Mouse (Mus musculus): ENCODE measurements around the gene Spred2. TPM values are rescaled to one million over a fixed set of nuclear protein-coding genes. Genes with fewer than 3 reads are reported as not detected.

The Spred2 gene
- polyA plus RNA-seq, 1 experiment from 2014 or later, result 4.1 TPM

DNA sequence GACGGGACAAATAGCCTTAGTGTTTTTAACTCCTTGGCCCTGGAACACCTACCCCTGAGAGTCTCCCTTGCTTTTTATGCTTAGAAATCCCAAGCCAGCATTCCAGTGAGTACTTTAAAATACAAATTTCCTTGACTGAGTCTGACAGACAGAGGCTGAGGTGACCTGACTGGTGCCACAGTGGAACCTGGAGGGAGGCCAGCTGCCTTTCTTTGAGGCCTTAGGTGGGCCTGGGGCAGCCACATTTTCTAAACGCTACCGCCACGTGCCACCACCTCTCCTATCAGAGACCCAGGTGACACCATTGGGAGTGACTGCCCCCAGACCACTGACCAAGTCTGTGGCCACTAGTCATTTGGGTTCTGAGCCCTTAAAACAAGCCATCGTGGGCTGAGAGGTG is 40.2 kb downstream of the Spred2 start:
- no peaks in the 10 kb centered on the region for H3K36me3 ChIP-seq (ENCODE audit: control insufficient read depth, insufficient read depth, low read length)
- no peak overlapping the region for H3K9ac ChIP-seq (ENCODE audit: low read length)
- H3K27ac ChIP-seq (replicated peaks in 1 of 2; ENCODE audit: control insufficient read depth in 1 of 2, insufficient read depth in 1 of 2, low read depth in 2 of 2, low read length in 2 of 2), result peak overlapping the region in 1 of 2 experiments; percentile 68; a peak in 2 of 4 replicates
- ATAC-seq (ENCODE audit: insufficient number of reproducible peaks, insufficient read depth, low FRiP score, low read depth), result no peak
- no peaks in the 10 kb centered on the region for H3K27me3 ChIP-seq (ENCODE audit: control insufficient read depth, insufficient read depth, low read length)
- peaks cover 37 to 64% of the 10 kb centered on the region in 2 experiments for H3K4me1 ChIP-seq (ENCODE audit: control insufficient read depth in 2 of 2, insufficient read depth in 2 of 2, low read length in 2 of 2)
- H3K4me3 ChIP-seq (ENCODE audit: control insufficient read depth in 1 of 2, insufficient read depth in 1 of 2, low read depth in 1 of 2, low read length in 2 of 2), result no peak overlapping the region
- H3K4me2 ChIP-seq (ENCODE audit: low read length), result no peak overlapping the region
- no peaks in the 10 kb centered on the region for H3K9me3 ChIP-seq (ENCODE audit: control insufficient read depth, low read length)
- WGBS, result 63% methylated on average over 5 of the region's 5 CpGs

DNA sequence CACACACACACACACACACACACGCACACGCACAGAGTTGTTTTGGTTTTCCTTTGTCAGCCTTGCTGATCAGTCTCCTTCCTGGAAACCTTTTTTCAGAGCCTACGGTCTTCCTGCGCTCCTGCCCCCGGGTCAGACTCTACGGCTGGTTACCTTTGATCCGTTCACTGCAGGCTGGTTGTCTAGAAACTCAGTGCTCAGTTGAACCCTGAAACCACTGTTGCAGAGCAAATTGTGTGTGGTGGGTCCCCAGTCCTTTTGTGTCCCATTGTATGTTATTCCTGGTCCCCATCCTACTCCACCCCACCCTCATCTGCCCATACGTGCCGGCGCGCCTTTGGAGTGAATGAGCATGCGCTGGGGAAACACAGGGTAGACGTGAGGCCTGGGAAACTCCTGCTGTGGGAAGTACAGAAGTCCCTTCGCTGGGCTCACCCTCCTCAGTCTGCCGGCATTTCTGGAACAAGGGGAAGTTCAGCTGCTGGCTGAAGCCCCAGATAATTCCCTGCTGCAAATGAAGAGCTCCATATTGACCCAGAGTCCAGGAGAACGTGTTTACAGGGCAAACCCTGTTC is 40.9 kb downstream of the Spred2 start:
- ATAC-seq (ENCODE audit: insufficient number of reproducible peaks, insufficient read depth, low FRiP score, low read depth), result no peak
- 61% methylated on average over 16 of the region's 16 CpGs for WGBS

DNA sequence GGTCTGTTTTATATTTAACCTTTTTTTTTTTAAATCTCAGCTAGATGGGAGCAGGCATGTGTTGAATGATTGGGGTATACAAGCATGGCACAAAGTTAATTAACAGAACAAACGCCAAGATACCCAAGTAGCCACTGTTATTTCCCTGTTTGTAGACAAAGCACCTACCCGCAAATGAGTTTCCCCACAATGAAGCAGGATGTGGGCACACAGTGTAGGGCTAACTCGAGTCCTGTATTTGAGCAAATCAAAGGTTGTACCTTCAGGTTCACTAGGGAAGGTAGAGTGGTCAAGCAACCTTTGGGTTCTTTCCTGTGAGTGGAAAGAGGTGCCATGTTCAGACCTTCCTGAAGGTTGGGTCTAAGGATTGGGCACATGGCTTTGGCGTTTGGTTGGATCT is 41.5 kb downstream of the Spred2 start:
- Histone ChIP-seq H3K36me3 (ENCODE audit: control insufficient read depth, insufficient read depth, low read length) (no peaks in the 10 kb centered on the region), H3K4me1 (ENCODE audit: control insufficient read depth in 2 of 2, insufficient read depth in 2 of 2, low read length in 2 of 2) (peaks cover 41 to 71% of the 10 kb centered on the region in 2 experiments), H3K27me3 (ENCODE audit: control insufficient read depth, insufficient read depth, low read length) (no peaks in the 10 kb centered on the region), H3K4me3 (ENCODE audit: control insufficient read depth in 1 of 2, insufficient read depth in 1 of 2, low read depth in 1 of 2, low read length in 2 of 2) (no peak overlapping the region), H3K9ac (ENCODE audit: low read length) (no peak overlapping the region), H3K4me2 (ENCODE audit: low read length) (peak overlapping the region; percentile 12; the same call in 1 of the 2 replicates), H3K27ac (replicated peaks in 1 of 2; ENCODE audit: control insufficient read depth in 1 of 2, insufficient read depth in 1 of 2, low read depth in 2 of 2, low read length in 2 of 2) (peak overlapping the region; percentile 57 to 73), H3K9me3 (ENCODE audit: control insufficient read depth, low read length) (no peaks in the 10 kb centered on the region)
- ATAC-seq (ENCODE audit: insufficient number of reproducible peaks, insufficient read depth, low FRiP score, low read depth), result no peak
- WGBS, result 82% methylated on average over 4 of the region's 4 CpGs

More for the DNA sequence above, 40.9 kb downstream of the Spred2 start:
- Histone ChIP-seq H3K27ac (replicated peaks in 1 of 2; ENCODE audit: control insufficient read depth in 1 of 2, insufficient read depth in 1 of 2, low read depth in 2 of 2, low read length in 2 of 2) (peak overlapping the region; percentile 55 to 58), H3K9me3 (ENCODE audit: control insufficient read depth, low read length) (no peaks in the 10 kb centered on the region), H3K36me3 (ENCODE audit: control insufficient read depth, insufficient read depth, low read length) (no peaks in the 10 kb centered on the region), H3K9ac (ENCODE audit: low read length) (no peak overlapping the region), H3K4me2 (ENCODE audit: low read length) (0 out of 2 replicates have a peak overlapping the region, but pooled peaks have one; percentile 12), H3K27me3 (ENCODE audit: control insufficient read depth, insufficient read depth, low read length) (no peaks in the 10 kb centered on the region), H3K4me3 (ENCODE audit: control insufficient read depth in 1 of 2, insufficient read depth in 1 of 2, low read depth in 1 of 2, low read length in 2 of 2) (no peak overlapping the region), H3K4me1 (ENCODE audit: control insufficient read depth in 2 of 2, insufficient read depth in 2 of 2, low read length in 2 of 2) (peaks cover 37 to 69% of the 10 kb centered on the region in 2 experiments)

DNA sequence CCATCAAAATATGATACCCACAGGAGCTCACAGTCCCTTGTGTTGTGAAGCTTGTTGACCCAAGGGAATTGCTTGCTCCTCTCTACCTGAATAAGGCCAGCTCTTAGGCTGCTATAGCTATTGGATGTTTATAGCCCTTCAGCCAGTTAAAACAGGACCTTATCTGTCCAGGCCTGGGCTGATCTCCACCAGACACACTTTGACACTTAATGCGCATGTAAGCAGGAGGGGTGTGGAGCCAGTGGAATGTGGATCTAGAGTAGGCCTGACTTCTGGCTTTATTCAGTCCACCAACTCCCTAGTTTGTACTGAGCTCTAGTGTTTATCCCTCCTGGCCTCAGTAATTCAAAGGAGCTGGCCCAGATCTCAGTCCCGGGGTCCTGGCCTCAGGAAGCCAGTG is 42.1 kb downstream of the Spred2 start:
- Histone ChIP-seq H3K27ac (replicated peaks in 1 of 2; ENCODE audit: control insufficient read depth in 1 of 2, insufficient read depth in 1 of 2, low read depth in 2 of 2, low read length in 2 of 2) (peak overlapping the region; percentile 57 to 73), H3K27me3 (ENCODE audit: control insufficient read depth, insufficient read depth, low read length) (no peaks in the 10 kb centered on the region), H3K36me3 (ENCODE audit: control insufficient read depth, insufficient read depth, low read length) (no peaks in the 10 kb centered on the region), H3K9me3 (ENCODE audit: control insufficient read depth, low read length) (no peaks in the 10 kb centered on the region), H3K4me3 (ENCODE audit: control insufficient read depth in 1 of 2, insufficient read depth in 1 of 2, low read depth in 1 of 2, low read length in 2 of 2) (no peak overlapping the region), H3K9ac (ENCODE audit: low read length) (no peak overlapping the region; the same call in 1 of the 2 replicates), H3K4me1 (ENCODE audit: control insufficient read depth in 2 of 2, insufficient read depth in 2 of 2, low read length in 2 of 2) (peaks cover 41 to 68% of the 10 kb centered on the region in 2 experiments), H3K4me2 (ENCODE audit: low read length) (peak overlapping the region; percentile 2; the same call in 1 of the 2 replicates)
- WGBS, result 3% methylated on average over 2 of the region's 2 CpGs
- peak; percentile 83 for ATAC-seq (ENCODE audit: insufficient number of reproducible peaks, insufficient read depth, low FRiP score, low read depth)

DNA sequence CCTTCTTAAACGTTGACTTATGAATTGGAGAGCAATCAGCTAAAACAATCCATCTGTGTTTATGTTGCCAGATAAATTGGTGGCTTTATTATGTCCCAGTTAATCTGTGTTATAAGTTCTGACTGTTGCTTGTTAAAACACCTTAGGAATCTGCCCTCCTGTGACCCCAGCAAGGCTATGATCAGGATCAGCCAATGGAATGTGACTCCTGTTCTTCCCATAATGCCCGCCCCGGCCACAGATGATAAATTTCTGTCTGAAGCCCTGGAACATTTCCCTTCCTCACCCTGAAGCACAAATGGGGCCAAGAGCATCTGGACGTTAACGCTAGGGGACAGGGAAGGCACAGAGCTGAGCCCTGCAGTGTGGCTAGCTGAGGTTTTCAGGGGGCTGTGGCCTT is 45.4 kb downstream of the Spred2 start:
- Histone ChIP-seq H3K4me1 (ENCODE audit: control insufficient read depth in 2 of 2, insufficient read depth in 2 of 2, low read length in 2 of 2) (peaks cover 20 to 39% of the 10 kb centered on the region in 2 experiments), H3K9ac (ENCODE audit: low read length) (no peak overlapping the region), H3K4me2 (ENCODE audit: low read length) (no peak overlapping the region), H3K27me3 (ENCODE audit: control insufficient read depth, insufficient read depth, low read length) (no peaks in the 10 kb centered on the region), H3K9me3 (ENCODE audit: control insufficient read depth, low read length) (no peaks in the 10 kb centered on the region), H3K4me3 (ENCODE audit: control insufficient read depth in 1 of 2, insufficient read depth in 1 of 2, low read depth in 1 of 2, low read length in 2 of 2) (no peak overlapping the region), H3K36me3 (ENCODE audit: control insufficient read depth, insufficient read depth, low read length) (no peaks in the 10 kb centered on the region), H3K27ac (replicated peaks in 1 of 2; ENCODE audit: control insufficient read depth in 1 of 2, insufficient read depth in 1 of 2, low read depth in 2 of 2, low read length in 2 of 2) (no peak overlapping the region)
- ATAC-seq (ENCODE audit: insufficient number of reproducible peaks, insufficient read depth, low FRiP score, low read depth), result no peak
- 33% methylated on average over 5 of the region's 5 CpGs for WGBS

DNA sequence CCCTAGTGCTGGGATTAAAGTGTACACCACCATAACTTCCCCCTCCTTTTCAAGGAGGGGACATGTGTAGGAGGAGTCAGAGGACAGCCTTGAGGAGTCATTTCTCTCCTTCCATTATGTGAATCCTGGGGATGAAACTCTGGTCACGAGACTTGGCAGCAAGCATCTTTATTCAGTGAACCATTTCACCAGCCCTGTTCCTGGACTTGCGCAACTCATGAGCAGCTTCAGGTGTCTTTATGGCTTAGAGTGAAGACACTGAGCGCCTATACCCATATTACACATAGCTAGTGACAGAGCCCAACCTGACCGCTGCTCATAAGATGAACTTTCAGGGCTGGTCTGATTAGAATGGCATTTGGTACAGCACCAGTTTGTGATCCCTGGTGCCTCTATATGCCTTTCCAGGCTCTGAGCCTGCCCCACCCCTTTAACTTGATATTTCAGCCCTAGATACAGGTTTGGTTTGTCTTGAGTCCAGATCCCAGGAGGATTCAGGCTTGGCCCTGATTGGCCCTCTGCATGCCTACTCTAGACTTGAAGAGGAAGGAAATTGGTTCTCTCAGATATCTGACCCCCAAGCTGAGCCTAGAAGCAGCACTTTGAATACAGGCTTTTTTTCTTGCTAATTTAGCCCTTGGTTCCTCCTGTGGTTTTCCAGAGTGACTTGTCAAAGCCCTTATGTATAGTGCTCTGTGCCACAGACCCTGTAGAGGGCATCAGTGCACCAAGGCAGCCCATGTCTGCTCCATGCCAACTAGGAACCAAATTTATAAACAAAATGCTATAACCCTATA is 48.0 kb downstream of the Spred2 start:
- WGBS, result 88% methylated on average over 4 of the region's 4 CpGs
- ATAC-seq (ENCODE audit: insufficient number of reproducible peaks, insufficient read depth, low FRiP score, low read depth), result peak; percentile 49; the same call in 1 of the 2 replicates
- H3K4me1 ChIP-seq (ENCODE audit: control insufficient read depth in 2 of 2, insufficient read depth in 2 of 2, low read length in 2 of 2), result peaks cover 4 to 14% of the 10 kb centered on the region in 2 experiments; a peak in 3 of 4 replicates
- no peak overlapping the region for H3K27ac ChIP-seq (replicated peaks in 1 of 2; ENCODE audit: control insufficient read depth in 1 of 2, insufficient read depth in 1 of 2, low read depth in 2 of 2, low read length in 2 of 2)
- H3K9me3 ChIP-seq (ENCODE audit: control insufficient read depth, low read length), result no peaks in the 10 kb centered on the region
- H3K9ac ChIP-seq (ENCODE audit: low read length), result no peak overlapping the region
- H3K4me2 ChIP-seq (ENCODE audit: low read length), result no peak overlapping the region
- no peak overlapping the region for H3K4me3 ChIP-seq (ENCODE audit: control insufficient read depth in 1 of 2, insufficient read depth in 1 of 2, low read depth in 1 of 2, low read length in 2 of 2)
- H3K27me3 ChIP-seq (ENCODE audit: control insufficient read depth, insufficient read depth, low read length), result no peaks in the 10 kb centered on the region
- H3K36me3 ChIP-seq (ENCODE audit: control insufficient read depth, insufficient read depth, low read length), result peaks cover 3% of the 10 kb centered on the region; the same call in 1 of the 2 replicates

DNA sequence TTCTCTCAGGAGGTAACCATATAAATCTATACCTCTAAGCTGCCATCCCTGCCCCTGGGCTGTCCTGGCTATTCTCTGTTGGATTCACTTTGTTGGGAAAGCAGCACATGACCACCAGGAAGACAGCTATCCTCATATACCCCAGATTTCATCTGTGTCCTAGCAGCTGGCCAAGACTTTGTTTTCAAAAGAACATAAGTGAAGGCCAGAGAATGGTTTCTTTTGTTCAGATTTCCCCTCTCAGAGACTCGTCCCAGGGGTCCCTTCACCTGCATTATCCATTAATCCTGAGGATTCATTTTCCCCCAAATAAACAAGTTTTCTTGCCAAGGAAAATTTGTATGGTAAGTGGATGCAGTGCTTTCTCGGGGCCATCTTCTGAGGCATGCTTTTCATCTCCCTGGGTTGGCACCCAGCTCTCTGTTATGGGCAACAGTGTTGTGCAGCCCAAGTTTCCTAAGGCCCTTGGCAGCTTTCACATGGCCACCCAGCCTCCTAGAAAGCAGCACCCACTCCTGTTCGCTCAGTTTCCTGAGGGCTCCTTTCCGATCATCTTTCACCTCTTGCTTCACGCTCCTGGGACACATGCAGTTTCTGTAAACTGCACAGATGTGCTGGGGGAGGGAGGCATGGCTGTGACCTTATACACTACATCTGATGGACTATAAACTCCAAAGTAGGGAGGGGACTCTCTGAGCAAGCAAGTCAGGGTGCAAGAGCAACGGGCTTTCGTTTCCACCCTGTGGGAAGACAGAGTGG is 49.0 kb downstream of the Spred2 start:
- H3K4me3 ChIP-seq (ENCODE audit: control insufficient read depth in 1 of 2, insufficient read depth in 1 of 2, low read depth in 1 of 2, low read length in 2 of 2), result no peak overlapping the region
- 82% methylated on average over 7 of the region's 7 CpGs for WGBS
- H3K9ac ChIP-seq (ENCODE audit: low read length), result no peak overlapping the region
- H3K4me2 ChIP-seq (ENCODE audit: low read length), result no peak overlapping the region
- no peaks in the 10 kb centered on the region for H3K9me3 ChIP-seq (ENCODE audit: control insufficient read depth, low read length)
- H3K36me3 ChIP-seq (ENCODE audit: control insufficient read depth, insufficient read depth, low read length), result peaks cover 3% of the 10 kb centered on the region; the same call in 1 of the 2 replicates
- H3K27me3 ChIP-seq (ENCODE audit: control insufficient read depth, insufficient read depth, low read length), result no peaks in the 10 kb centered on the region
- ATAC-seq (ENCODE audit: insufficient number of reproducible peaks, insufficient read depth, low FRiP score, low read depth), result no peak
- no peak overlapping the region for H3K27ac ChIP-seq (replicated peaks in 1 of 2; ENCODE audit: control insufficient read depth in 1 of 2, insufficient read depth in 1 of 2, low read depth in 2 of 2, low read length in 2 of 2)
- peaks cover 4 to 14% of the 10 kb centered on the region in 2 experiments; a peak in 3 of 4 replicates for H3K4me1 ChIP-seq (ENCODE audit: control insufficient read depth in 2 of 2, insufficient read depth in 2 of 2, low read length in 2 of 2)

Measured in heart, embryonic 14.5 days (tissue).